Mouse (Mus musculus) thymus, adult 2 months (tissue): ENCODE data around the gene Rpa3. TPM values are rescaled to one million over a fixed set of nuclear protein-coding genes. Genes with fewer than 3 reads are reported as not detected.
A peak's percentile ranks its signal among the peaks of the same experiment; 100 is the strongest.

Experiments
- DNase-seq: peaks from one replicate; pipeline ENCODE4 v3.0.0; 2021
- H3K27ac ChIP-seq: fragments of 200-500 bp; 2 replicates; pipeline ENCODE4 v1.5.1; 2012; ENCODE audit warnings: low read length, control low read depth; ENCODE audit not compliant: control insufficient read depth, insufficient read depth
- H3K27me3 ChIP-seq: fragments of 200-500 bp; 2 replicates; pipeline ENCODE4 v1.6.1; 2012; ENCODE audit warnings: mild to moderate bottlenecking, low read length, moderate library complexity, mixed read lengths; ENCODE audit not compliant: control insufficient read depth, insufficient read depth
- H3K36me3 ChIP-seq: fragments of 200-500 bp; 2 replicates; pipeline ENCODE4 v1.6.1; 2012; ENCODE audit warnings: mild to moderate bottlenecking, low read length, moderate library complexity; ENCODE audit not compliant: control insufficient read depth, insufficient read depth
- H3K4me1 ChIP-seq: fragments of 200-500 bp; replicated peaks from 2 replicates; pipeline ENCODE4 v1.6.1; 2012; ENCODE audit warnings: low read length; ENCODE audit not compliant: control insufficient read depth, insufficient read depth
- H3K4me3 ChIP-seq: fragments of 200-500 bp; 2 replicates; pipeline ENCODE4 v1.5.1; 2012; ENCODE audit warnings: mild to moderate bottlenecking, low read length, control low read depth, moderate library complexity; ENCODE audit not compliant: control insufficient read depth, insufficient read depth
- CTCF ChIP-seq: fragments of 200-500 bp; IDR thresholded peaks from 2 replicates; pipeline ENCODE4 v1.5.1; 2012; ENCODE audit warnings: mild to moderate bottlenecking, control low read depth, low read length, moderate library complexity, borderline replicate concordance; ENCODE audit not compliant: control insufficient read depth, poor library complexity, insufficient read depth; ENCODE audit errors: extremely low read depth
- POLR2A ChIP-seq: fragments of 200-500 bp; IDR thresholded peaks from 2 replicates; pipeline ENCODE4 v1.6.1; 2012; ENCODE audit warnings: mild to moderate bottlenecking, low read length, control low read depth, moderate library complexity; ENCODE audit not compliant: control insufficient read depth, poor library complexity, insufficient read depth; ENCODE audit errors: extremely low read depth
- WGBS: fragments of 180-500 bp; shearing (Covaris S2); methylation state at CpG from one replicate; pipeline ENCODE4 v1.1.7; 2018; 5-methylcytosine and 5-hydroxymethylcytosine counted together
- polyA plus RNA-seq: library from polyadenylated mRNA; depleted of rRNA; stranded (reverse); fragments of >200 nt; gene quantifications from 2 replicates; pipeline ENCODE4 v1.2.3, GENCODE M21; 2012

The Rpa3 gene
- polyA plus RNA-seq, 1 experiment, result 12.6 TPM

DNA sequence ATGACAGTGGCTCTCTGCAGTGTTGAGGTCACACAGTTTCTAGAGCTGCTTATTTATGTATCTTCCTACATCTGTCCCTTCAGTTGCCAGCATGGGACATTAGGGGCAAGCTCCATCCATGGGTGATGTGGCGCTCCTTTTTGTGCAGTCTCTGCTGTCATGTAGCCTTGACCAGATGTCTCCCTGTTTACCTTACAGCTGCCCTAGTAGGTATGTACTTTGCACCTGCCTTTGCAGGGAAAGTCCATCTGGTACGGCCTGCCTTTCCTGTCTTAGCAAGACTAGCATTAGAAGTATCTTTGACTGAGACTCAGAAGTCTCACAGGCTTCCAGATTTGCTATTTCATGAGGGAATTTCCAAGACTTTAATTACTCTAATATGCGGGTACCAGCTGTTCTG lies 12.1 kb upstream of the Rpa3 start:
- TF ChIP-seq POLR2A, result no peak
- TF ChIP-seq CTCF, result no peak
- no peaks in the 10 kb centered on the region for H3K27me3 ChIP-seq
- H3K4me1 ChIP-seq, result peaks cover 2% of the 10 kb centered on the region
- no peak for DNase-seq
- H3K36me3 ChIP-seq, result no peaks in the 10 kb centered on the region
- no peak overlapping the region for H3K4me3 ChIP-seq
- WGBS, result 95% methylated on average over 3 of the region's 3 CpGs
- H3K27ac ChIP-seq, result no peak overlapping the region

DNA sequence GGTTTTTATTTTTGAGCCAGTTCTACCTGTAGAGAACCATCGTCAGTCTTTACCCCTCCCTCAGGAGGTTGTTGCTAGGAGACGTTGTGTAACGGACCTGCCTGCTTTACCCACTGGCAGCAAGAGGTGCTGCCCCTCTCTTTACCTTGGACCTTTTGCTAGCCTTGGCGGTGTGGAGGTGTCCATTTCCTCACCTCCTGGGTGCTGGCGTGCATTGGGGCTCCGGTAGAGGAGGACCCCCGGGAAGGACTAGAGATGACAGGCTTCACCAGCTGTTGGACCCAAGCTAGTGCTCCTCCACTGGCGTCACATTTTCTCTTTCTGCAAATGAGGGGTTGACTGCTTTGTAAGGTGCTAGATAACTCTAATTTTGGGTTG lies 683 bp upstream of the Rpa3 start:
- WGBS, result 0% methylated on average over 8 of the region's 8 CpGs
- Histone ChIP-seq H3K27me3 (no peaks in the 10 kb centered on the region), H3K4me1 (peaks cover 5% of the 10 kb centered on the region), H3K4me3 (peak overlapping the region; percentile 86), H3K27ac (no peak overlapping the region), H3K36me3 (no peaks in the 10 kb centered on the region)
- TF ChIP-seq POLR2A (no peak), CTCF (no peak)
- no peak for DNase-seq

- no peak for DNase-seq
- peaks cover 5% of the 10 kb centered on the region for H3K4me1 ChIP-seq
- H3K27ac ChIP-seq, result no peak overlapping the region
- no peaks in the 10 kb centered on the region for H3K27me3 ChIP-seq
- WGBS, result 5% methylated on average over 6 of the region's 6 CpGs
- peaks cover 9% of the 10 kb centered on the region for H3K36me3 ChIP-seq
- H3K4me3 ChIP-seq, result no peak overlapping the region
- no peak for TF ChIP-seq POLR2A
- no peak for TF ChIP-seq CTCF
Measured at GRCm38 (mm10) chr6:8258316-8258715, 657 bp downstream of the Rpa3 start.

DNA sequence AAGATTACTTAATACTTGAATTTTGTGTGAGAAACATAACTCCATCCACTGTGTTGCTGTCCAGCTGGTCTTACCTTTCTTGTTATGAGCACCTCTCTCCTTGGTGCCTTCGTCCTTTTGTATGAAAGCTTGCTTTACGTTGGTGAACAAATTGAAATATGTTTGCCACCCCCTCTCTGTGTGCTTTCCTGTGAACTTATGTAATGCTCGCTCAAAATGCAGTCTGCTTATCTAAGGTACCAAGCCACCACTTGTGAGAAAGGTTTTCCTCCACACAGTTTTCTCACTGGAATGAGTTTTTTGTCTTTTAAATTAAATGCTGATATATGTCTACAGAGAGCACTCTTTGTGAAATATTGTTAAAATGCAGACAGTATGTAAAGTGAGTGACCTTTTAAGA lies 30.4 kb downstream of the Rpa3 start:
- no peak overlapping the region for H3K27ac ChIP-seq
- no peak for DNase-seq
- H3K27me3 ChIP-seq, result no peaks in the 10 kb centered on the region
- no peaks in the 10 kb centered on the region for H3K4me1 ChIP-seq
- 96% methylated on average over 3 of the region's 3 CpGs for WGBS
- TF ChIP-seq POLR2A, result no peak
- no peak for TF ChIP-seq CTCF
- no peak overlapping the region for H3K4me3 ChIP-seq
- H3K36me3 ChIP-seq, result peaks cover 48% of the 10 kb centered on the region

DNA sequence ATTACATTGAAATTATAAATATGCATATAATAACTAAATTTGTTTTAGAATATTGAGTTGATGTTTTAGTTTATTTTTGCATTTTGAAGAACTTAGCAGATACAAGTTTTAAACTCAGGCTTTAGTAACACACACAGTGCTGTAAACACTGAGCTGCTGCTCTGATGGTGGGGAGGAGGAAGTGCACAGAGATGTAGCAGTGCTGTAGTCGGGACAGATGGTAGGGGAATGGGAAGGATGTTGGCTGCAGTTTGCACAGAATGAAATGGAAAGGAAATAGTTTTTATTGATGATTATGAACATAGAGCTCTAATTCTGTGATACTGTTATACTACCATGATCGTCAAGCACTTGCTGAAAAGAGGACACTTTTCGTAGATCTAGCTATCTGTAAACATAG lies 31.9 kb downstream of the Rpa3 start:
- Histone ChIP-seq H3K4me1 (no peaks in the 10 kb centered on the region), H3K36me3 (peaks cover 35% of the 10 kb centered on the region), H3K4me3 (no peak overlapping the region), H3K27me3 (no peaks in the 10 kb centered on the region), H3K27ac (no peak overlapping the region)
- 85% methylated on average over 3 of the region's 3 CpGs for WGBS
- TF ChIP-seq CTCF, result no peak
- no peak for TF ChIP-seq POLR2A
- DNase-seq, result no peak

DNA sequence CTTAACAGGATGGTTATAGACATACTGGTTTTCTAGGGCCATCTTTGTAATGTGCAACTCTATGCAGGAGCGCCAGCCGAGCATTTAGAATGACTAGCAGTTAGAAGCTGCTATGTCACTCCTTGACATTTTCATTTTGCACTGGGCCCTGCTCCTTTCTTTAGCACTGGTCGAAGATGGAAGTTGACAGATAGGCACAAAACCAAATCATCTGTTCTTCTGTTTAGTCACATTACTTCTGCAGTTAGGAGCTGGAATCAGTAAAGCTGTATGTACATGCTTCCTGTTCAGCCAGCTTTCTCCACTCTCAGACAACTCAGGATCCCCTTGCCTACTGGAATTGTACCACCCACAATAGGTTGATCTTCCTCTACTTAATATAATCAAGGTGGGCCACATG lies 48.3 kb downstream of the Rpa3 start:
- Histone ChIP-seq H3K27ac (no peak overlapping the region), H3K4me1 (no peaks in the 10 kb centered on the region), H3K4me3 (no peak overlapping the region), H3K36me3 (peaks cover 12% of the 10 kb centered on the region), H3K27me3 (no peaks in the 10 kb centered on the region)
- WGBS, result 96% methylated on average over 3 of the region's 3 CpGs
- DNase-seq, result no peak
- TF ChIP-seq CTCF (no peak), POLR2A (no peak)

DNA sequence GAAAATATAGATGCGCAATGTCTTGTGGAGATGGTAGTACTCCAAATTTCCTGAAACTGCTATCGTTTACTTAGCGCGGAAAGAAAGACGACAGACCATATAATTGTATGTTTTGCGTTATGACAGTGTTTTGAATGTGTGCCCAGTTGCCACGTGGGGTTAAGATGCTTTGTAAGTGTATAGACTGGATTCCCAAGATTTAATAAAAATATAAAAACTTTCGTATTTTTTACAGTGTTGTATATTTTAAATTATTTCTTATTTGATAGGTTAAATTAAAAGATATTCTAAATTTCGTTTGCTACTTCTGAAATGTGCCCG lies 49.1 kb downstream of the Rpa3 start:
- no peak for DNase-seq
- Histone ChIP-seq H3K36me3 (peaks cover 3% of the 10 kb centered on the region; the same call in 1 of the 2 replicates), H3K4me1 (no peaks in the 10 kb centered on the region), H3K27me3 (no peaks in the 10 kb centered on the region), H3K4me3 (peak overlapping the region; percentile 99; the same call in 1 of the 2 replicates), H3K27ac (no peak overlapping the region; the same call in 1 of the 2 replicates)
- TF ChIP-seq CTCF (no peak), POLR2A (no peak)
- 16% methylated on average over 10 of the region's 10 CpGs for WGBS
